Mouse (Mus musculus) B cell, adult 2 months (primary cell): ENCODE data around the gene Mcrip1.
A peak's percentile ranks its signal among the peaks of the same experiment; 100 is the strongest.
"Not testable (repeated sequence)": the region's sequence is repeated elsewhere in the genome, so short reads cannot be mapped to it uniquely, and the experiment has no call there.

ENCODE experiments used
- DNase-seq, 2 experiments: peaks; one replicate each; pipeline ENCODE4 v3.0.0; 2022

The Mcrip1 gene

DNA sequence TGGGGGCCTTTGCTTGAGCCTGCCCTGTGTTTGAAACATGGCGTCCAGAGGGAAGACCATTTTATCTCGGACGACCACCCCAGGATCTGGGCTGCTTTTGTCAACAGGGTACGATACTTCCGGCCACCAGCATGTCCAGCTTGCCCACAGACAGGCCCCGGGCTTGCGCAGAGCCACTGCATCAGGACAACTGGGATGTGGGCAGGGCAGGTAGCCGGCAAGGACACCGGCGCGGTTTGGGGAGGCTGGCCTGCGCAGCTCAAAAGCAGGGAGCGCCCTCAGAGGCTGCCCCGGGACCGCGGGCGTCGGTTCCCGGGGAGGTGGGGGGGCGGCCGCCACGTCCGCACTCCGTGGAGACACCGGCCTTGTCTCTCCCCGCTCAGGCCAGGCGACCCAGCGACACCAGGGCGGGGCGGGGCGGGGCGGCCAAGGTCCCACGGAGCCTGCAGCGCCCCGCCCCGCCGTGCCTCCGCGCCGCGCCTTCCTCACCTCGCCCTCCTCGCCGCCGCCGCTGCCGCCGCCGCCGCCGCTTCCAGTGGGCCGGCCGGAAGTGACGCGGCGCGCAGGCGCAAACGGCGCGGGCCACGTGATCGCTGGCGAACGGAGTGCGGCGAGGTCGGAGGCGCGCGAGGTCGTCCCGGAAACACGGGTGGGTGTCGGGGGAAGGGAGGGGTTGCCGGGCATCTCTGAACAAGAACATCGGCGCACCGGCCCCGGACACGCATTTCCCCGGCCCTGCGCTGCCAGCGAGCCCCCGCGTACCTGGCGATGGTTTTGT is at the start of gene Mcrip1:
TSS of gene Mcrip1 (minus strand) at position 560 of the 778 bp plus-strand sequence.
- DNase-seq = peak; percentile 94 to 96

DNA sequence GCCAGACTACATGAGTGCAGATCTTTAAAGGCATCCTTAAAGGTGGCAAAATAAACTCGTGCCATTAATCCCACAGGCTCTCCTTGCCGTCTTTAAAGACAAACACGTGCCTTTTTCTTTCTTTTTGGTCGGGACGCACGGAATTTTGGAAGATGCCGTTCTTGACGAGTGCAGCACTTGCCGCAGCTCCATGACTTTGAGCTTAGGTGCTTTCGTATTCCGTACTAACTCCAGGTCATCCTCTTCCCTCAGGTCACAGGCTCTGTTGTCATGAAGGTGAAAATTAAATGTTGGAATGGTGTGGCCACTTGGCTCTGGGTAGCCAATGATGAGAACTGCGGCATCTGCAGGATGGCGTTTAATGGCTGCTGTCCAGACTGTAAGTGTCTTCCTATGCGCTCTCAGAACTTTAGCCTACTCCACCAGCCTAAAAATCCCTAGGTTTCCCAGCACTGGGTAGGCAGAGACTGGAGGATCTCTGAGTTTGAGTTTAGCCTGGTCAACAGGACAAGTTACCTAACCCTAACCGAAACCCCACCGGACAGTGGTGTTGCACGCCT is 49.5 kb upstream of the Mcrip1 start:
- DNase-seq = no peak

DNA sequence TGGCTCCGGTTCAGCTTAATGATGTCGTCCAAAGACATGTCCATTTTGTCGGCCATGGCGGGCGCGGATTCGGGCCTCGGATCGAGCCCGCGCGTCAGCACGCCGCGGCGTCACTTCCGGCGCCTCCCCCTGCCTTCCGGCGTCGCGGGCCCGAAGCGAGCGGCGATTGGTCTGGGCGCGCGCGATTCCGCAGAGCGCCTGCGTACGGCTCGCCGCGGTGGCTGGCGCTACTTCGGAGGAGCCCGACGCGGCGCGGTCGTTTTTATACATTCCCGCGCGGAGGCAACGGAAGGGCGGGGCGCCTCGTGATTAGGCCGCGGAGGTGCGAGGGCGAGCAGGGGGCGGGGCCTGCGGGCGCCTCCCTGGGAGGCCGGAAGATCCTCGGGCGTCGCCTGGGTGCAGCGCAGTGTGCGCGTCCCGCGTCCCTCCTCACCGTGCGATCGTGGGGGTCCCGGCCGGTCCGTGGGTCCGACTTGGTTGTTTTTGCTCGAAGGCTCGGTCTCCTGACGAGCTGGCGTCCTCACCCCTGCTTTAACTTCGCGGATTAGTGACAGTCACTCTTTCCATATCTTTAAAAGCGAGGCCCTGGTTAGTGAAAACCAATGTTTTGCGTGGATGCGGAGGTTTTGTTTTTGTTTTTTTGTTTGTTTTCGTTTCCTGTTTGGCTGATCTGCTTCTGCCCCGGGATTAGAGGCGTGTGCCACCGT is 48.9 kb upstream of the Mcrip1 start, which contains the start of the genes Alyref and Anapc11:
TSS of gene Alyref (minus strand) at position 83 of the 707 bp plus-strand sequence.
TSS of gene Anapc11 (plus strand) at position 139 of the 707 bp plus-strand sequence.
- peak; percentile 96 to 98 for DNase-seq

DNA sequence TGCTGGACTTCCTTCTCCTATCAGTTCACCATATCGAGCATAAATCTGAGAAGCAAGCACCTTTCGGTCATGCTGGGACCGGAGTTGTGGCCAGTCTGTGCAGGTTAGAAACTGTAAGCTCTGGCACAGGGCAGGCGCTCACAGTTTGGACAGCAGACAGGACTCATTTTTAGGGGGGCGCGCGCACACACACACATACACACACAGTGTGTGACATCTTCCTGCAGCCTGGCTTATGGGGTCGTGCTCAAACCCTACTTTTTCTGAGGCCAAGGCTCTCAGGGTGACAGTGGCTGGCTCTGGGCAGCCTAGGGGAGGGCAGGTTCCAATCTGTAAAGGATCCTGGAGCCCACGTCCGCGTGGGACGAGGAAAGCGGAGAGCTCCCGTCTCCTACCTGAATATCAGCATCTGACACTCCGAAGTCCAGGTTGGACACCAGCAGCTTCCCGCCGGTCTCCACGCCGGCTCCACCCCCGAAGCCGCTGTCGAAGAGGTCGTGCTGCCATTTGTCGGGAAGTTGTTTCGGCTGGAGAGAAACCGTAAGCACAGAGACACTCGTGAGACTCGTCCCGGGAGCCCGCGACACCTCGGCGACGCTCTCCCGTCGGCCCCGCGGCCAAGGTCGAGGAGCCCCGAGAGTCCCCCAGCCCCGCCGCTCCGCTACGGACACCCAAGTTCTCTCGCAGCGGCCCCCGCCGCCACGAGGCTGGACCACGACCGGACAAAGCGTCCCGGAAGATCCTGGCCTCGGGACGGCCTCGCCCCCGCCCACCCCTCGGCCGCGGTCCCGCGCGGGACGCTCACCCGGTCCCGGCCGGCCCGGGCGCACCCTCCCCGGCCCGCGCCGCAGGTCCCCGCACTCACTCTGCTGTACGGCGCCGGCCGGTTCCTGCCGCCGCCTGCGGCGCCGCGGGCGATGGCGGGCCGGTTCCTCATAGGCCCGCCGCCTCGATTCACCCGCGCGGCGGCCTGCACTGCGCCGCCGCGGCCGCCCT is 48.0 kb upstream of the Mcrip1 start:
- DNase-seq = peak in 1 of 2 experiments; percentile 36

DNA sequence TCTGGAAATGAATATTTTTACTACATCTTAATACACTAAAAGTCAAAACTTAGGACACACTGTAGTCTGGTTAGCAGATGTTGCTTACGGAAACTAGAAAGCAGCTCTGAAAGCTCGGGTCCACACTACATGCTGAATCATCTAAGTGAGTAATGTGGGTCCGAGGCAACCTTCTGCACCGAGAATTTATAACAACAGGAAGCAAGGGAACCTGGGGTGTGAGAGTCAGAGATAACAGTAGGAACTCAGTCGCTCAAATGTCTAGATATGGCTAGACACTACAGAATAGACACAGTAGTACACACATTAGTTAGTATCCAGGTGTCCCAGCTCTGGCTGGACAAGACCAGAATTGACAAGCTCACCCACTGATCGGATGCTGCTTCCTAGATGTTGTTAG is 39.0 kb upstream of the Mcrip1 start:
- no peak for DNase-seq

DNA sequence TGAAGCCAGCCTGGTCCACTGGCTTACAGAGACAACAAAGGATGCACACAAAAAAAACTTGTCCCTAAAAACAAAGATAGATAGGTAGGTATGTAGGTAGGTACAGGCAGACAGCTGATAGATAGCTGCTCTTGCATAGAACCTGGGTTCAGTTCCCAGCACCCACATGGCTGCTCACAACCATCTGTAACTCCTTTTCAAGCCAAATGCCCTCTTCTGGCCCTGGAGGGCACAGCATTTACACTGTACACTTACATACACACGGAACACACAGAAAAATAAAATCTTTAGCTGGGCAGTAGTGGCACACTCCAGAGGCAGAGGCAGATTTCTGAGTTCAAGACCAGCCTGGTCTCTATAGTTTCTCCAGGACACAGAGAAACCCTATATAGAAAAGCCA is 34.4 kb upstream of the Mcrip1 start:
- DNase-seq = peak in 1 of 2 experiments; percentile 9

DNA sequence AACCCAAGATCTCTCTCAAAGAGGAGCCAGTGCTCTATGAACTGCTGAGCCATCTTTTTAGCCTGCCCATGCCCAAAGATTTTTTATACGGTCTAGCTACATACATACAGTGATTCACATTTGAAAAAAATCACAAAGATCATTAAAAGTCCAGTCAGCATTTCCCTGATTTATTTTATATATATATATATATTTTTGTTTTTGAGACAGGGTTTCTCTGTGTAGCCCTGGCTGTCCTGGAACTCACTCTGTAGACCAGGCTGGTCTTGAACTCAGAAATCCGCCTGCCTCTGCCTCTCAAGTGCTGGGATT is 33.4 kb upstream of the Mcrip1 start:
- not testable (repeated sequence) for DNase-seq

DNA sequence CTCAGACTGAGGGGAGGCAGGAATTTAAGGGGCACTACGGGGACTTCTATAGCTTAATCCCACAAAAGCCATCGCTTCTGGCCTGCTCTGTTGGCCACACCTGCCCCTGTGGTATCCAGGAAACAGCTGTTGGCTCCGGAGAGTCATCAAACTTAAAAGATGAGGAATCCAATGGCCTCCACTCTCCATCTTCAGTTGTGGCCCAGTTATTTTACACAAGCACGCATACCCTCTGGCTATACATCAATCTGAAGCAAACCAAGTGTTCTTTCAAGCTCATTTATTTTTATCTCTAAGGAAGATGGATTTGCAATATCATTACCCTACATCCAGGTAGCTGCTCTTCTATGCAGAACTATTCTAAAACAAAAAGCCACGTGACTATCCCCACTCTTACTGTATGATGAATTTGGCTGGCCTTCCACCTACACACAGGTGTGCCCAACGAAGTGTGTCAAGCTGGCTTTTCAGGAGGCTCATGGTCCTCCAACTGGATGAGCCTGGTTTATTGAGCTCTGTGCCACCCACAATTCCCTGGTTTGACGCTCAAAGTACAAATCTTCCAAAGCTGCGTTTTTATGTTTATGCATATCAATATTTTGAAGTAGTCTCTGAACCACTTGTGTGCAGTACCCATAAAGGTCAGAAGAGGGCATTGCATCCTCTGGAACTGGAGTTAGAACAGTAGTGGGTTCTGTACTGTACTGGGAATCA is 32.9 kb upstream of the Mcrip1 start:
- DNase-seq = peak; percentile 70

DNA sequence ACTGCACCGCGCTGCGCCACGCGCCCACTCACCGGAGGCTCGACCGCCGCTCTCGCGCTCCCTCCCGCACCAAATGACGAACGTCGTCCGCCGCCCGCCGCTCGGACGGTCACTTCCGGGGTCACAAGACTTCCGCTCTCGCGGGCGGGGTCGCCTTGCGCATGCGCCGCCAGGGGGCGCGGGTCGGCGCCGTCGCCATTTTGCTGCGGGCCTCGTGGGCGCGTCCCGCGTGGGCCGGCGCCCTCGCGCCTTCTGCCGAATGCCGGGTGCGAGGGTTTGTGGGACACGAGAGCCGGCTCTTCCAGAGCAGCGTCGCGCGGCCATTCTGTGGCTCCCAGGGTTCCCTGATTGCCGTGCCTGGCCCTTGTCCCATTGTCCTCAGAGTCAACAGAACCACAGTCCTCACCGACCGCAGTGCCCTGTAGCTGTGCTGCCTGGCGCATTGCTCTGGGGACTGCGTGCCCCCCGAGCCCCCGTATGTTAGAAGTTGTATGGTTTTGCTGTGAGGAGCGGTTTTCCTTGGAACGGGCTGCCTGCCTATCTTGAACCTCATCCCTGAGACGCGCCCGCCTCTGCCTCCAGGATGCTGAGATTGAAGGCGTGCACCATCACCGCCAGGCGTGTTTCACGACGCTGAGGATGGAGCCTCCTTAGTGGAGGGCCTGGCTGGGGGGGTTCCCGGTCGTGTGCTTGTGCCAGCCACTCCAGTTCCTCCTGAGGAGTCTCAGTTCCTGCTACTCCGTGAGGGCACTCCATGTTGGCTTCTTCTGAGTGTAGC is 32.2 kb upstream of the Mcrip1 start, which contains the start of gene Arhgdia:
TSS of gene Arhgdia (minus strand) at position 135 of the 778 bp plus-strand sequence.
- peak; percentile 90 to 93 for DNase-seq

DNA sequence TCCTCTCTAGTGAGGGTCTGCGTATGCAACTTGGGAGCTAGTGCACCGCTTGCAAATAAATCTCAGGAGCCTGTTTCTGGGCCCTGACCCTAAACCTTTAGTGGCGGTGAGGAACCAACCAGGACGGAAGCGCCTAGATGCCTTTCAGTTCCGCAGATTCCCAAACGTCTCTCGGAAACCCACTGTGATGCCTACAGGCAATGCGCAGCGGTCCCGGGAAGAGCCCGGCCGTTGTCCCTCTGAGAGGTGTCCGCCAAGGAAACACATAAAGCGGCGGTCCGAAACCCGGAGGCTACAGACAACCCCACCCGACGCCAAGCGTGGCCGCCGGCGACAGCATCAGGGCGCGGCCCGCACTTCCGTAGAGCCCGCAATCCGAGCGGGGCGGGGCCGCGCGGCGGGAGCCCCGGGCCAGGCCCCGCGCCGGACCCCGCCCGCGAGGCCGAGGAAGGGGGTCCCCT is 31.4 kb upstream of the Mcrip1 start:
- peak; percentile 48 to 63 for DNase-seq

DNA sequence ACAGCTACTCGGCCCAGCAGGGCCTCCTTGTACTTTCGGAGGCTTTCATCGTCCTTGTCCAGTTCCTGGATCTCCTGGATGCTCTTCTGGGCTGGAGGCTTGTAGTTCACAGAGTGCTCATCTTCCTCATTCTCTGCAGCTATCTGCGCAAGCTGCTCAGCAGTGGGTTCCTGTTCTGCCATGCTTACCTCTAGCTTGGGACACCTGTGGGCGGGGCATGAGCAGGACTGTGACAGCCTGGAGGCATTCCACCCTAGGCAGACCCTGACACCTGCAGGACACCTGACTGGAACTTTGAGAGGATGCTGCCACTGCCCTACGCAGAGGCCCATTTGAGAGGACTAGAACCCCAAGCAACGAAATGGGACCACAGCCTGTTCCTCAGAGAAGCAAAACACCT is 30.7 kb upstream of the Mcrip1 start:
- peak; percentile 57 to 58 for DNase-seq

DNA sequence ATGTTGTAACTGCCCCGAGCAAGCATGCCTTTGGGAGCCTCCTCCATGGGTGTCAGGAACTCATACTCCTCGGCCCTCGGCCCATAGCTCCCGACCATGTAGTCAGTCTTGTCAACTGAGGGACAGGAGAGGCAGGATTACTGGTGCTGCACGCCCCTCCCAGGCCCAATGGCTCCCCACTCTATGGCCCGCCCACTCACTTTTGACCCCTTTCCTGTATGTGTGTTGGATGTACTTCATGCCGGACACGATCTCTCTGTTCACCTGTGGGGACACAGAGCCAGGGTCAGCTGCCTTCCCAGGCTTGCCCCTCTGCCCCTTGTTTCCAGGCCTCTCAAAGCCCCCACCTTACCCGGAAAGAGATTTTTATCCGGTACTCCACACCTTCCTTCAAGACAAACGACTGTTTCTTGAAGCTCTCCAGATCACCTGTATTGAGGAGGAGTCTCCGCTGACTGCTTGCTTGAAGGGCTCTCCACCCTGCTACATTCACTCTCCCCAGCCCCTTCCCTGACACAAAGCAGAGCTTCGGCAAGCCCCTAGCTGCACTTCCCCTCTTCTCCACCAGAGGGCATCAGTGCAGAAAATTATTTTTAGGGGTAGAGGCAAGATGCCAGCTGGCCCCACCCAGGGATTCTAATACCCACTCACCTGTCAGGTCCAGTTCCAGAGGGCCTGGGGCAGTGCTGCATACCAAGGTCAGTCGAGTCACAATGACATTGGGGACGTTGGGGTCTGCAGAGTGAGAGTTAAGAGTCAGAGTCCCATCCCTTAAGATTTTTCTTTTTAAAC is 30.0 kb upstream of the Mcrip1 start:
- DNase-seq = peak; percentile 91 to 92

DNA sequence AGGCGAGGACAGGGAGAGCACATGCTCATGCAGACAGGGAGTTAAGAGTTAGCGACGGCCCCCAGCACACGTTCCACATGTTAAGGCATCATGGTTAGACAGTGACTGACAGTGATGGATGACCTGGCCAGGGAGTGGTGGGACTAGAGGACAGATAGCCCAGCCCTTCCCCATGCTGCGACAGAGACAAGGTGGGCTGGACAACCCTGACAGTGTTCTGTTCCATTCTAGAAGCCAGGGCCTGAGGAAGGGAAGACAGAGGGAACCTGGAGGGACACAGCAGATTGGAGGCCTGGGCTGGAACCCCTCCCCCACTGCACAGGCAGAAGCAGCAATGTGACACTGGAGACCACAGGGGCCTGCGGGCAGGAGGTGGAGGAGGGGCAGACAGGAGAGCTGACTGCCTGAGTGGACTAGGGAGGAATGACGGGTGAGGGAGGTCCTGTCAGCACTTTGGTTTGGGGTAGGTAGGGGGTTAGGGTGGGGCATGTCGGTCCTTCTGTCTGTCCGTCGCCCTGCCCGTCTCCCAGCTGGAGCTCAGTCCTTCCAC is 29.2 kb upstream of the Mcrip1 start:
- peak in 1 of 2 experiments; percentile 8 for DNase-seq

DNA sequence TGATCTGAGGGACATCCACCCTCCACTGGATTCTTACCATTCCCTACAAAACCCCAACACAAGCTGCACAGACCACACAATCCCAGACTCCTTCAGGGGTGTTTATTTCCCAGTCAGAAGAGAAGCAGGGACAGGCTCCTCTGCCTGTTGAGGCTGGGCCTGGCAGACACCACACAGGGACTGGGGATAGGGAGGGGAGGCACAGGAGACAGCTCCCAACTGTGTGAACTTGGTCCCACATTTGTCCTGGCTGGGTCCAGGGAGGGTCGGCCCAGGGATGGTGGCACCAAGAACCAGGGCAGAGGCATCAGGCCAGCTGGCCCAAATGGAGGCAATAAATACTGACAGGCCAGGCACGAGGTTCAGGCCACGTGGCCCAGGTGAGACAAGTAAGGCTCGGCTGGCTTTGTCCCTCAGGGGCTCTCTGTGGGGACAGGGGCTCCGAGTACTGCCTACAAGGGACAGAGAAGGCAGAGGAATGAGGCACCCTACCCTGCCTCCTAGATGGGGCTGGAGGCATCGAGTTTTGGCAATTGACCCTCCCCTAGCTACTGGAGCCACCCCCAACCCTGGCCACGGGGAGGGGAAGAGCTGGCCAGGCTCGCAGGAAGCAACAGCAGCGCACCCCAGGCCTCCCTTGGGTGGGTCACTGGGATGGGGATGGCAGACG is 28.6 kb upstream of the Mcrip1 start:
- no peak for DNase-seq

DNA sequence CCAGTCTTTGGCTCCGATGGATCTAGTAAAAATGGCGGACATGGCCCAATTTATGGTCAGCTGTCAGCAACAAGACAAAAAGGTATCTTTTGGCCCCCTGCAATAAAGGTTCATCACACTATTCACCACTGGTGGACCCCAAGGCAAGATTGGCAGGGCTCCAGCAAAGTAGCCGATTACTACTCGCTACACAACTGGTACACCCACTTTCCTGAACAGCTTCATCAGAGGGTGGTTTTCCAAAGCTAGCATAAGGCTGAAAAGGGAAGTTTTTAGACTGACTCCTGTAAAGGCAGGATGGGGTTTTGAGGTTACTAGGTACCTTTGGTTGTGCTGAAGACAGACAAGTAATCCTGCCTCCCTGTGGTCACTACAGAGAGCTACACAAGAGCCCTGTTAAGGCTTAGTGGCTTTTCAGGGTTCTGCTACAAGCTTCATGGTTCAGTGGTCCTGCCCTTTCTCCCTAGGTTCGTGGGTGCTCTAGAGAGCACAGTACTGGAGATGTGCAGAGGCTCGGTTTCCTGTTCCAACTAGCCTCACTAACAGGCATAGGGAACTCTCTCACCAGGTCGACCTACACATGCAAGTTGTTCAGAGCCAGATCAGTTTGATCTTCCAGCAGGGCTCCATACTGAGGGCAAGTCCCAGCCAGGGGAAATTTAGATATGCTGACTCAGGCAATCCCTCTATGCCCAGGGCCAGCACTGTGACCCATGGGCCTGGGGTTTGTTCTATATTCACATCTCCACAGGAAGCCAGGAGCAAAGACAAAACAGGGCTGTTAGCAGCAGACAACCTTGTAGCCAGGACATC is 27.9 kb upstream of the Mcrip1 start:
- DNase-seq = peak; percentile 48 to 51

DNA sequence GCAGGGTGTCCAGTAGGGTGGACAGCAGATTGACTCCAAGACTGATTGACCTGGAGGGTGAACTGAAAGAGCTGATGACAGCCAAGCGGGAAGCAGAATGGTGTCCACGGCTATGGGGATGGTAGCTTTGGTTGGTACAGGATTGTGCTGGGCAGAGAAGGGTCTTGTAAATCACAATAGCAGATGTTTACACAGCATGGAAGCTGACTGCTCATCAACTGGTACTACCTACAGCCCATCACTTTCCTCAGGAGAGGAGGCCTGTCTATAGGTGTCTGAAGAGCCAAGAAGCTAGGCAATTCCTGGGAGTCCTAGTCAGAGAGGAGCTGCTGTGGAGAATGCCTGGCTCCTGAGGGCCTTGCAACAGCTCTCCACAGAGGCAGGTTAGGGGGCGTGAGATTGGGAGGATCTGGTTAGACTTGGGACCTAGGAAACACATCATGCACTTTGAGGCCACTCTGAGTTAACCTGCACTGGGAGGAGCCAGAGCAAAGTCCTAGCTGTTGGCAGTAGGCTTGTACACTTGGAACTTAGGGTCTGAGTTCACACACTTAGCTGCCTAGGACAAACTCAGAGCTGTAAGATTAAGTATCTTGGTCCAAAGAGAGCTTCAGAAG is 26.9 kb upstream of the Mcrip1 start:
- DNase-seq = peak in 1 of 2 experiments; percentile 8

DNA sequence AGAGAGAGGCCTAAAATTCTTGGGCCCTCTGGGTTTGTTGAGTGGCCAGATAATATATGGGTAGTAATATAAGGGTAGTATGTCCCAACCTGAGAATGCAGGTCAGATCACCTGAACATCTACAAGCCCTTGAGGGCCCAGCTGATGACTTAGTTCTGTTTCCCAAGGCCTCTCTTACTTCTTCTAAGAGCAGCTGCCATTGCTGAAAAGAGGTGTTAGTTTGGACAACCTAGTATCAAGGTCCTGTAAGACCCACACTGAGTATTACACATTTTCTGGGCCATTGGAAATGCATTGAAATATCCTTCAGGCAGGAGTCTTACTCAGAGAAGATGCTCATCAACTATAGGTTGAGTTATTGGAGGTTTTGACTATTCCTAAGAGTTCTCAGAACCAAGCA is 26.4 kb upstream of the Mcrip1 start:
- no peak for DNase-seq

DNA sequence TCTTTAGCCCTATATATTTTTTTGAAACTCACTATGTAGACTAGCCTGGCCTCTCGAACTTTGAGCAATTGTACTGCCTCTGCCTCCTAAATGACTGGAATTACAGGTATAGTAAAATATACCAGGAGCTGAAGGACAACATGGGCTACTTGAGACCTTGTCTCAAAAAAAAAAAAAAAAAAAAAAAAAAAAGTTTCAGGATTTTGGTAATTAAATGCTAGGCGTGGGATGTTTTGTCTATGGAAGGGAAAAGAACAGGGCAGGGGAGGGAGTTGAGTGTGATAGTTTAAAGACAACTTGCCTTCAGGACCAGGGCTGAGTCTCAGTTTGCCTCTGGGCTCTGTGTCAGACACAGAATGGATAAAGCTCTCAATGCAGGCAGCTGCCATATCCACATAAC is 25.5 kb upstream of the Mcrip1 start:
- no peak for DNase-seq
